In genomic region chr5:64764452-64764851, GRCm38 (mm10) we compare ENCODE assay signal across 25 mouse cellular contexts. TPM values are rescaled to one million over a fixed set of nuclear protein-coding genes. Genes with fewer than 3 reads are reported as not detected.
DNase-seq lines count a peak whose midpoint lies in the region; ATAC-seq and TF ChIP-seq lines count a peak whose summit lies in the region.
"Had no signal": no experiment of that assay in that cellular context is flagged by ENCODE, and none has a peak within 500 bp of the region (broad histone marks: within the 10 kb centered on the region; RNA-seq: fewer than 3 reads in every experiment).

No protein-coding gene starts in this region.

- H3K27ac ChIP-seq in midbrain, embryonic 15.5 days = no peak overlapping the region
- H3K27ac ChIP-seq: forebrain, embryonic 15.5 days; heart, embryonic 15.5 days; hindbrain, embryonic 13.5 days; limb, embryonic 10.5 days; macrophage; midbrain, embryonic 10.5 days; neural tube, embryonic 15.5 days; stomach, postnatal 0 days had no signal

- no peak for TF ChIP-seq CTCF in brain, embryonic 14.5 days (IDR thresholded peaks at IDR 0.05; ENCODE audit: borderline replicate concordance, extremely low read depth, insufficient read depth, insufficient read length)

- DNase-seq in CD4-positive, CD25-positive, alpha-beta regulatory T cell, adult 2 months (ENCODE audit: low read depth, low spot score) = peak; percentile 52
- DNase-seq in ES-CJ7 (ENCODE audit: low read depth, low spot score) = peak; percentile 29
- peak; percentile 35 for DNase-seq in brain, embryonic 14.5 days (ENCODE audit: low read depth)
- peak; percentile 42 for DNase-seq in splenic B cell, adult 2 months (ENCODE audit: low read depth, low spot score)
- no peak for DNase-seq in lung, postnatal 4 days
- DNase-seq in adrenal gland, postnatal 25 days = no peak
- no peak for DNase-seq in urinary bladder, postnatal 10 days (ENCODE audit: low spot score)
- DNase-seq: adrenal gland, postnatal 36 days; cerebellum, adult 18-20 months; heart, postnatal 36 days; kidney, adult 2 months; kidney, postnatal 14 days; liver; right cerebral cortex, adult 18-20 months; right cerebral cortex, postnatal 4 days had no signal

- no peaks in the 10 kb centered on the region for H3K27me3 ChIP-seq in splenic B cell, adult 2 months (ENCODE audit: control insufficient read depth, insufficient read depth, low read length, poor library complexity, severe bottlenecking)
- no peaks in the 10 kb centered on the region for H3K27me3 ChIP-seq in midbrain, embryonic 15.5 days (replicated peaks)
- H3K27me3 ChIP-seq: forebrain, embryonic 15.5 days; heart, embryonic 15.5 days; hindbrain, embryonic 13.5 days; neural tube, embryonic 15.5 days; Patski had no signal

- no peak for ATAC-seq in midbrain, embryonic 15.5 days (replicated peaks)
- ATAC-seq: forebrain, embryonic 15.5 days; Patski had no signal

- no peak overlapping the region for H3K4me2 ChIP-seq in midbrain, embryonic 15.5 days
- H3K4me2 ChIP-seq: forebrain, embryonic 15.5 days; heart, embryonic 15.5 days; hindbrain, embryonic 13.5 days; neural tube, embryonic 15.5 days had no signal

- H3K9ac ChIP-seq in midbrain, embryonic 15.5 days = no peak overlapping the region
- H3K9ac ChIP-seq: forebrain, embryonic 15.5 days; heart, embryonic 15.5 days; hindbrain, embryonic 13.5 days; neural tube, embryonic 15.5 days had no signal

- H3K36me3 ChIP-seq in splenic B cell, adult 2 months (ENCODE audit: control insufficient read depth, insufficient read depth, low read length, poor library complexity, severe bottlenecking) = no peaks in the 10 kb centered on the region
- no peaks in the 10 kb centered on the region for H3K36me3 ChIP-seq in midbrain, embryonic 15.5 days (replicated peaks)
- H3K36me3 ChIP-seq: forebrain, embryonic 15.5 days; heart, embryonic 15.5 days; hindbrain, embryonic 13.5 days; limb, embryonic 10.5 days; midbrain, embryonic 10.5 days; neural tube, embryonic 15.5 days had no signal

- no peak overlapping the region for H3K4me3 ChIP-seq in midbrain, embryonic 15.5 days
- H3K4me3 ChIP-seq: forebrain, embryonic 15.5 days; heart, embryonic 15.5 days; hindbrain, embryonic 13.5 days; limb, embryonic 10.5 days; midbrain, embryonic 10.5 days; neural tube, embryonic 15.5 days had no signal

- H3K9me3 ChIP-seq in midbrain, embryonic 15.5 days = no peaks in the 10 kb centered on the region
- H3K9me3 ChIP-seq: forebrain, embryonic 15.5 days; heart, embryonic 15.5 days; limb, embryonic 10.5 days; neural tube, embryonic 15.5 days had no signal

- no peaks in the 10 kb centered on the region for H3K4me1 ChIP-seq in midbrain, embryonic 15.5 days
- H3K4me1 ChIP-seq: forebrain, embryonic 15.5 days; heart, embryonic 15.5 days; hindbrain, embryonic 13.5 days; limb, embryonic 10.5 days; midbrain, embryonic 10.5 days; neural tube, embryonic 15.5 days had no signal

- TF ChIP-seq POLR2A in brain, embryonic 14.5 days (IDR thresholded peaks at IDR 0.05; ENCODE audit: borderline replicate concordance, extremely low read depth, insufficient read depth, insufficient read length, poor library complexity, severe bottlenecking) = no peak

RNA-seq across cellular contexts. Expression of gene Klf3, which starts 38.7 kb away (rescaled TPM):
- polyA plus RNA-seq in brain, embryonic 14.5 days (2012; rRNA removed) = 22.3 and 24.1 TPM in 2 replicates
- 24.6 and 27.7 TPM in 2 replicates for polyA plus RNA-seq in midbrain, embryonic 15.5 days (2015; fragmentation: Nextera tagmentation; extraction: Ambion mirVana)
- 61.6 and 74.6 TPM in 2 replicates for total RNA-seq in adrenal gland, postnatal 25 days (2021)

Comparison
In these comparisons a context has a peak if more than half of its experiments do, and no peak if none do; other contexts are left out.
1. DNase-seq: peak in CD4-positive, CD25-positive, alpha-beta regulatory T cell, adult 2 months (single experiment), ES-CJ7 (single experiment), brain, embryonic 14.5 days (single experiment) and splenic B cell, adult 2 months (single experiment); none in lung, postnatal 4 days (0 of 2), adrenal gland, postnatal 25 days (single experiment) and urinary bladder, postnatal 10 days (single experiment).